Mouse (Mus musculus): ENCODE measurements around the gene Cox20. TPM values are rescaled to one million over a fixed set of nuclear protein-coding genes. Genes with fewer than 3 reads are reported as not detected.
A peak's percentile ranks its signal among the peaks of the same experiment; 100 is the strongest.

The Cox20 gene
- total RNA-seq, 1 experiment = 18.2 TPM

DNA sequence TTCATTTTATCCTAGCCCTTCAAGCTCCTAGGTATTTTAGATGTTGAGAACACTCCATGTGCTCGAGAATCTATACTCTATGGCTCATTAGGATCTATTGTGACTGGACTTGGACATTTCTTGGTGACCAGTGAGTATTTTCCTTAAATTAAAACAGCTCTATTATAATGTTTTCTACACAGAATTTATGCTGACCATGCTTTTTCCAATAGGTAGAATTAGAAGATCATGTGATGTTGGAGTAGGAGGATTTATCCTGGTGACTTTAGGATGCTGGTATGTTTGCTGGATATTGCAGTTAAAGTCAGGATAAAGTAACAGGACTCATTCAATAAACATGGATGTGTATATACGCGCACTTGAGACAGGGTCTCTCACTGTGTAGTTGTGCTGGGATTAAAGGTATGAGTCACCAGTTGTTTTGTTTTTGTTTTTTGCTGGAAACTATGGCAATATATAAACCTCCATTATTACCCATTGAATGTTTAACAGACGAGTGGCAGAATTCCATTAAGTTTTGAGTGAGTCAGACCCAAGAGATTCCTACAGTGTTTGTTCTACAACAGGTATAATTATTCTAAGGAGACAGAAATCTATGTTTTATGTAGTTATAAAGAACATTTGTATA, 2.9 kb downstream of the Cox20 start:
- in situ Hi-C loops (cut with MboI; ENCODE audit: low sequenced_read_pairs in 2 of 2, unreplicated experiment in 2 of 2) = no loop called here
- H3K36me3 ChIP-seq (ENCODE audit: control insufficient read depth, insufficient read depth, low read length, poor library complexity, severe bottlenecking) = peaks cover 20% of the 10 kb centered on the region; the same call in 1 of the 2 replicates
- no peak overlapping the region for H3K9ac ChIP-seq (ENCODE audit: insufficient read depth, low read depth, low read length, poor library complexity, severe bottlenecking)
- TF ChIP-seq CHD2 (IDR thresholded peaks at IDR 0.05; ENCODE audit: low read depth, low read length) = 0 out of 2 replicates have a peak, but pooled peaks have one; percentile 29
- no peak for TF ChIP-seq ZC3H11A (IDR thresholded peaks at IDR 0.05; ENCODE audit: borderline replicate concordance, low read depth, low read length)
- peak; percentile 92 for TF ChIP-seq MAFK (IDR thresholded peaks at IDR 0.05; ENCODE audit: insufficient read depth, low read depth, low read length)
- DNase-seq (ENCODE audit: low read depth, low spot score) = no peak
- no peaks in the 10 kb centered on the region for H3K9me3 ChIP-seq (ENCODE audit: control insufficient read depth, insufficient read depth, low read depth, low read length)
- no peaks in the 10 kb centered on the region; a peak in 1 of 4 replicates for H3K4me1 ChIP-seq (ENCODE audit: control insufficient read depth in 2 of 2, insufficient read depth in 2 of 2, low read length in 2 of 2, poor library complexity in 1 of 2)
- H3K4me3 ChIP-seq (ENCODE audit: insufficient read depth in 1 of 2, low read depth in 1 of 2, low read length in 2 of 2, poor library complexity in 1 of 2, severe bottlenecking in 1 of 2) = no peak overlapping the region
- H3K27ac ChIP-seq (ENCODE audit: insufficient read depth, low read depth, low read length, poor library complexity, severe bottlenecking) = no peak overlapping the region

DNA sequence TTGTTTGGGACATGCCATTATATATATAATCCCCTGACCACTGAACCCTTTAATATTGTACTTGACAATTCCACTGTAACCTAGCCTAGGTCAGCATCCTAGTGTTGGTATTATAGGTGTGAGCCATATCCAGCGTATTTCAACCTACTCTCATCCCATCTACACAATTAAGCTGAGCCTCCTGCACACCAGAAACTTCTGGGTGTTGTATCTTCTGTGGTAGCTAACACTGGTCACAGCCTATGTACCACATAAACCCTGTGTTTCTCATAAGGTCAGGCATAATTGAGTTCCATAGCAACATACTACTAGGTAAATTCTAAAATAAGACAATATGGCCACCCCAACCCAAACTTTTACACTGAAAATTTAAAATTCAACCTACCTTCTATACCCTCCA, 4.3 kb downstream of the Cox20 start:
- Histone ChIP-seq H3K4me3 (ENCODE audit: insufficient read depth in 1 of 2, low read depth in 1 of 2, low read length in 2 of 2, poor library complexity in 1 of 2, severe bottlenecking in 1 of 2) (no peak overlapping the region), H3K4me1 (ENCODE audit: control insufficient read depth in 2 of 2, insufficient read depth in 2 of 2, low read length in 2 of 2, poor library complexity in 1 of 2) (no peaks in the 10 kb centered on the region), H3K9ac (ENCODE audit: insufficient read depth, low read depth, low read length, poor library complexity, severe bottlenecking) (no peak overlapping the region), H3K9me3 (ENCODE audit: control insufficient read depth, insufficient read depth, low read depth, low read length) (no peaks in the 10 kb centered on the region), H3K27ac (ENCODE audit: insufficient read depth, low read depth, low read length, poor library complexity, severe bottlenecking) (no peak overlapping the region), H3K36me3 (ENCODE audit: control insufficient read depth, insufficient read depth, low read length, poor library complexity, severe bottlenecking) (peaks cover 20% of the 10 kb centered on the region; the same call in 1 of the 2 replicates)
- TF ChIP-seq MAFK (IDR thresholded peaks at IDR 0.05; ENCODE audit: insufficient read depth, low read depth, low read length) = no peak
- no peak for TF ChIP-seq CHD2 (IDR thresholded peaks at IDR 0.05; ENCODE audit: low read depth, low read length)
- no peak for TF ChIP-seq ZC3H11A (IDR thresholded peaks at IDR 0.05; ENCODE audit: borderline replicate concordance, low read depth, low read length)
- TF ChIP-seq ZNF384 (IDR thresholded peaks at IDR 0.05; ENCODE audit: low read depth, low read length) = no peak
- TF ChIP-seq HCFC1 (IDR thresholded peaks at IDR 0.05; ENCODE audit: borderline replicate concordance, insufficient read depth, low read length) = no peak
- DNase-seq (ENCODE audit: low read depth, low spot score) = no peak
- in situ Hi-C loops (cut with MboI; ENCODE audit: low sequenced_read_pairs in 2 of 2, unreplicated experiment in 2 of 2) = no loop called here

DNA sequence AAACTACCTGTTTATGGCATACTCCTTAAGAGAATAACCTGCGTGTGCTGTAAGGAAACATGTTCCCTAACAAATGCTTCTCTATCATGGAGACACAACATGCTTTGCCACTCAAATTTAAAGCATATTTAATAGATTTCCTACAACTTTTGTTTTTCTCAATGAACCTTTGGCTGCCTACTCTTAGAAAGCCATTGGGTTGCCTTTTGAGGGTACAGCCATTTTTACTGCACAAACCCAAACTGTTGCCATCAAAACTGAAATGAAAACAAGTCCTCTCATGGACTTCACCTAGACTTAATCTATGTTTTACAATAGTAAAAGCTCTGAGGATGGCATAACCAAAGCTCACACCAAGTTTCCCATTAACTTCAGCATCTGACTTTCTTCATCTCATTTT, 5.6 kb downstream of the Cox20 start:
- H3K27ac ChIP-seq (ENCODE audit: insufficient read depth, low read depth, low read length, poor library complexity, severe bottlenecking) = no peak overlapping the region
- no peak overlapping the region for H3K9ac ChIP-seq (ENCODE audit: insufficient read depth, low read depth, low read length, poor library complexity, severe bottlenecking)
- no peak for DNase-seq (ENCODE audit: low read depth, low spot score)
- TF ChIP-seq HCFC1 (IDR thresholded peaks at IDR 0.05; ENCODE audit: borderline replicate concordance, insufficient read depth, low read length) (no peak), ZC3H11A (IDR thresholded peaks at IDR 0.05; ENCODE audit: borderline replicate concordance, low read depth, low read length) (no peak), CHD2 (IDR thresholded peaks at IDR 0.05; ENCODE audit: low read depth, low read length) (no peak), MAFK (IDR thresholded peaks at IDR 0.05; ENCODE audit: insufficient read depth, low read depth, low read length) (no peak), ZNF384 (IDR thresholded peaks at IDR 0.05; ENCODE audit: low read depth, low read length) (no peak)
- peaks cover 27% of the 10 kb centered on the region; the same call in 1 of the 2 replicates for H3K36me3 ChIP-seq (ENCODE audit: control insufficient read depth, insufficient read depth, low read length, poor library complexity, severe bottlenecking)
- H3K4me3 ChIP-seq (ENCODE audit: insufficient read depth in 1 of 2, low read depth in 1 of 2, low read length in 2 of 2, poor library complexity in 1 of 2, severe bottlenecking in 1 of 2) = no peak overlapping the region
- in situ Hi-C loops (cut with MboI; ENCODE audit: low sequenced_read_pairs in 2 of 2, unreplicated experiment in 2 of 2) = no loop called here
- no peaks in the 10 kb centered on the region for H3K9me3 ChIP-seq (ENCODE audit: control insufficient read depth, insufficient read depth, low read depth, low read length)
- no peaks in the 10 kb centered on the region for H3K4me1 ChIP-seq (ENCODE audit: control insufficient read depth in 2 of 2, insufficient read depth in 2 of 2, low read length in 2 of 2, poor library complexity in 1 of 2)

DNA sequence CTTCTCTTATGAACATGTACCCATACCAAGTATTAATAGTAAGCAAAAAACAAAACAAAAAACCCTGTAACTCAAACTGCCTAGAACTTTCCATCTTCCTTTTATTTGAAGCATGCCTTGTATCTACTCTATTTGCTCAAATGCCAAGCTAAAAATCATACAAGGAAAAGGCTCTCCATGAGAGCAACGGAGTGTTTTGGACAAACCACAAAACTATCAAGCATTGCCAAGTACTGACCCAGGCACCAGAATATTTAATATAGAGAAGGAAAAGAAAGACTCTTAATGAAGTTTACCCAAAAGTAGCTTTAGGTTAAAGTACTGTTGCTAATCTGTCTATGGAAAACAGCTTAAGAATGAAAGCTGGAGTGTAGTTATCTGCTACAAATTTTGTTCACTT, 7.4 kb downstream of the Cox20 start:
- no peaks in the 10 kb centered on the region for H3K4me1 ChIP-seq (ENCODE audit: control insufficient read depth in 2 of 2, insufficient read depth in 2 of 2, low read length in 2 of 2, poor library complexity in 1 of 2)
- H3K9me3 ChIP-seq (ENCODE audit: control insufficient read depth, insufficient read depth, low read depth, low read length) = no peaks in the 10 kb centered on the region
- no peak overlapping the region for H3K9ac ChIP-seq (ENCODE audit: insufficient read depth, low read depth, low read length, poor library complexity, severe bottlenecking)
- H3K27ac ChIP-seq (ENCODE audit: insufficient read depth, low read depth, low read length, poor library complexity, severe bottlenecking) = no peak overlapping the region
- TF ChIP-seq ZC3H11A (IDR thresholded peaks at IDR 0.05; ENCODE audit: borderline replicate concordance, low read depth, low read length) = no peak
- no peak for TF ChIP-seq HCFC1 (IDR thresholded peaks at IDR 0.05; ENCODE audit: borderline replicate concordance, insufficient read depth, low read length)
- no peak for TF ChIP-seq ZNF384 (IDR thresholded peaks at IDR 0.05; ENCODE audit: low read depth, low read length)
- no peak for TF ChIP-seq CHD2 (IDR thresholded peaks at IDR 0.05; ENCODE audit: low read depth, low read length)
- no peak for TF ChIP-seq MAFK (IDR thresholded peaks at IDR 0.05; ENCODE audit: insufficient read depth, low read depth, low read length)
- in situ Hi-C loops (cut with MboI; ENCODE audit: low sequenced_read_pairs in 2 of 2, unreplicated experiment in 2 of 2) = loop anchor here in 1 of 2 experiments (25.0 kb wide), 1 partner anchor 1436 kb away; no protein-coding TSS in a partner anchor
- H3K36me3 ChIP-seq (ENCODE audit: control insufficient read depth, insufficient read depth, low read length, poor library complexity, severe bottlenecking) = peaks cover 41% of the 10 kb centered on the region
- H3K4me3 ChIP-seq (ENCODE audit: insufficient read depth in 1 of 2, low read depth in 1 of 2, low read length in 2 of 2, poor library complexity in 1 of 2, severe bottlenecking in 1 of 2) = no peak overlapping the region
- DNase-seq (ENCODE audit: low read depth, low spot score) = no peak
